Mouse (Mus musculus): ENCODE results near the gene Tmem156. TPM values are rescaled to one million over a fixed set of nuclear protein-coding genes. Genes with fewer than 3 reads are reported as not detected.

Gene Tmem156
- total RNA-seq, 2 experiments from 2014 or later = 2.5 to 16.3 TPM

DNA sequence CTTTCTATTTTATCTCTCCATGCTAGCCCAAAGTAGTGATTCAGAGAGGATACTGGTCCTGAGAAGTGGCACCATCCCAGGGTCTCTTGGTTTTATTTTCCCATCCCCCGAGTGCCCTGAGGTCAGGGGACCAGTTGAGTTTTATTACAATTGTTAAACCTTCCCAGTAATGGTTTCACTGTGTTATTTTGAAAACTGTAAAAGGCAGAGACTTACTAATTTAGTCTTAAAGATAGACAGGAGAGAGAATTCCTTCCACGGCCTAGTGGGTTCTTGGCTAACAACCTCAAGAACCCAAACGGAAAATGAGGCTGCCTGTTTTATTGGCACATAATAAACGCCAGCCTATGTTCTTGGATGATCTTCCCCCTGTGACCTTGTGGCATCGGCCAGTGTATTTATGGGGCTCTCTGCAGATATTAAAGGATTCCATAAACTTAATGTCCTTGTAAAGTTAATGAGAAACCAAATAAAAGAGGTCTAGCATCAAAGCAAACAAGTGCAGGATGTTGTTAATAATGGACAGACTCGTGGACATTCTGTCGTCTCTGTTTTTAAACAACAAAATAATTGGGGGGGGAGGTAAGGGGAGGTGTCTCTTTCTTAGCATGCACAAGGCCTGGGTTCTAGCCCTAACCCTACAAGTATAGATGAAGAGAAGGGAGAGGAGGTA is 79.9 kb downstream of the Tmem156 start:
- ATAC-seq (replicated peaks; ENCODE audit: low FRiP score, poor library complexity, severe bottlenecking) = no peak

DNA sequence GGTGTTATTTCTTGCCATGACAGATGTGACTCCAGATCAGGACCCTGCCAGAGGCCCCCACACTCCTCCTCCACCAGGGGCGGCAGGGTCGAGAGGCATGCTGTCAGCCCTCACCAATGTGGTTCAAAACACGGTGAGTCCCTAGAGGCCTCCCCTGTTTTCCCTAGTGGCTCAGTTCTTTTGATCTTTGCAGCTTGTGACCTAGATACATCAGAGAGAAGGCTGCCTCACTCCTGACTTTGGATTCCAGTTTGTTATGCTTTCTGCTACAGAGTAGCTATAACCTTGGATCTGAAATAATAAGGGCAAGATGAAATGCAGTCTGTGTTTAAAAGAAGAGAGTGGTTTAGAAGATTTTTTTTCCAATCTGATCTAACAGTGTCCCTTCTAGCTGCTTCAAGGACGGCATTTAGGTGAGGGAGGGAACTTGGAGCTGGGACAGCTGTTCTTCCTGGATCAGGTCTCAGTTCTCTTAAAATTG is 85.9 kb downstream of the Tmem156 start:
- no peak for ATAC-seq (replicated peaks; ENCODE audit: low FRiP score, poor library complexity, severe bottlenecking)

GRCm38 (mm10) chr5:65005251-65005650 is 86.7 kb downstream of the Tmem156 start:
- ATAC-seq (replicated peaks; ENCODE audit: low FRiP score, poor library complexity, severe bottlenecking) = no peak

Other genes with a start within 250 kb of the Tmem156 start
- gene Tlr1, start 158.6 kb downstream of the Tmem156 start, total RNA-seq (2015; ENCODE audit: low replicate concordance) = 2.9 and 6.5 TPM in 2 replicates
- 0.64 and 2.4 TPM in 2 replicates for gene Tlr1, start 158.6 kb downstream of the Tmem156 start, total RNA-seq (2017; ENCODE audit: low replicate concordance)
- gene Tlr6, start 132.0 kb downstream of the Tmem156 start, total RNA-seq (2015; ENCODE audit: low replicate concordance) = 10.9 TPM in 1 of 2 replicates, not detected in the other
- 0.51 TPM in 1 of 2 replicates, not detected in the other for gene Tlr6, start 132.0 kb downstream of the Tmem156 start, total RNA-seq (2017; ENCODE audit: low replicate concordance)
- gene Fam114a1, start 122.1 kb downstream of the Tmem156 start, total RNA-seq (2015; ENCODE audit: low replicate concordance) = 2.5 TPM in 1 of 2 replicates, not detected in the other
- gene Fam114a1, start 122.1 kb downstream of the Tmem156 start, total RNA-seq (2017; ENCODE audit: low replicate concordance) = 1.5 and 1.8 TPM in 2 replicates
- 14.4 and 22.2 TPM in 2 replicates for gene Klhl5, start 15.4 kb upstream of the Tmem156 start, total RNA-seq (2015; ENCODE audit: low replicate concordance)
- gene Klhl5, start 15.4 kb upstream of the Tmem156 start, total RNA-seq (2017; ENCODE audit: low replicate concordance) = 6.4 and 6.8 TPM in 2 replicates
- 0.42 and 2.2 TPM in 2 replicates for gene Wdr19, start 107.6 kb upstream of the Tmem156 start, total RNA-seq (2015; ENCODE audit: low replicate concordance)
- 0.13 and 0.61 TPM in 2 replicates for gene Wdr19, start 107.6 kb upstream of the Tmem156 start, total RNA-seq (2017; ENCODE audit: low replicate concordance)
- 43.2 and 56.2 TPM in 2 replicates for gene Rfc1, start 243.5 kb upstream of the Tmem156 start, total RNA-seq (2015; ENCODE audit: low replicate concordance)
- 43.8 and 79.5 TPM in 2 replicates for gene Rfc1, start 243.5 kb upstream of the Tmem156 start, total RNA-seq (2017; ENCODE audit: low replicate concordance)